Mouse (Mus musculus) heart, embryonic 11.5 days (tissue): ENCODE data around the gene Tbrg1. TPM values are rescaled to one million over a fixed set of nuclear protein-coding genes. Genes with fewer than 3 reads are reported as not detected.

ENCODE experiments used
- ATAC-seq: fragments of 200-750 bp; cut with Nextera tagmentation; replicated peaks from 2 replicates; pipeline ENCODE4 v1.8.0; 2017; ENCODE audit warnings: moderate library complexity; ENCODE audit not compliant: insufficient number of reproducible peaks, low FRiP score, low TSS enrichment
- H3K27ac ChIP-seq: fragments of 300-500 bp; sonication (generic); 2 replicates; pipeline ENCODE4 v1.5.1; 2014; ENCODE audit warnings: mild to moderate bottlenecking, low read depth, low read length
- H3K27me3 ChIP-seq: fragments of 300-500 bp; sonication (generic); 2 replicates; pipeline ENCODE4 v1.6.1; 2014; ENCODE audit warnings: mild to moderate bottlenecking, low read length, mixed read lengths; ENCODE audit not compliant: control insufficient read depth, insufficient read depth
- H3K36me3 ChIP-seq: fragments of 300-500 bp; sonication (generic); 2 replicates; pipeline ENCODE4 v1.6.1; 2014; ENCODE audit warnings: mild to moderate bottlenecking, low read length, moderate library complexity, mixed read lengths; ENCODE audit not compliant: control insufficient read depth, insufficient read depth
- H3K4me1 ChIP-seq: fragments of 300-500 bp; sonication (generic); 2 replicates; pipeline ENCODE4 v1.6.1; 2014; ENCODE audit warnings: low read length; ENCODE audit not compliant: control insufficient read depth, insufficient read depth
- H3K4me2 ChIP-seq: fragments of 300-500 bp; sonication (generic); 2 replicates; pipeline ENCODE4 v1.6.1; 2014; ENCODE audit warnings: mild to moderate bottlenecking, moderate library complexity
- H3K4me3 ChIP-seq: fragments of 300-500 bp; sonication (generic); 2 replicates; pipeline ENCODE4 v1.5.1; 2014; ENCODE audit warnings: low read depth, low read length
- H3K9ac ChIP-seq: fragments of 300-500 bp; sonication (generic); 2 replicates; pipeline ENCODE4 v1.6.1; 2014; ENCODE audit warnings: mild to moderate bottlenecking, low read depth, low read length, moderate library complexity
- H3K9me3 ChIP-seq: fragments of 300-500 bp; sonication (generic); replicated peaks from 2 replicates; pipeline ENCODE4 v1.6.1; 2016; ENCODE audit warnings: low read length; ENCODE audit not compliant: control insufficient read depth
- WGBS: fragments of 180-500 bp; shearing (Covaris S2); extraction: QIAGEN DNeasy Blood & Tissue Kit; methylation state at CpG from one replicate; pipeline ENCODE4 v1.1.7; 2014; ENCODE audit not compliant: insufficient replicate concordance; 5-methylcytosine and 5-hydroxymethylcytosine counted together
- polyA plus RNA-seq: library from polyadenylated mRNA; unstranded; fragments of >200 nt; fragmentation: Nextera tagmentation; extraction: Ambion mirVana; gene quantifications from 2 replicates; pipeline ENCODE4 v1.2.1, GENCODE M21; 2014

Gene Tbrg1
- 182 and 188 TPM in 2 replicates for polyA plus RNA-seq

GRCm38 (mm10) chr9:37656931-37657481, at the start of gene Tbrg1:
Gene Tbrg1, minus strand, starts transcription at chr9:37657312.
- ATAC-seq: peak; percentile 88
- no peaks in the 10 kb centered on the region for H3K9me3 ChIP-seq
- peak within 1 kb of the TSS; percentile 85 for H3K27ac ChIP-seq
- H3K4me3 ChIP-seq: peak within 1 kb of the TSS; percentile 74
- peak within 1 kb of the TSS; percentile 85 for H3K4me2 ChIP-seq
- peak within 1 kb of the TSS; percentile 85 for H3K9ac ChIP-seq
- WGBS: under 1% methylated on average over 36 of the region's 36 CpGs
- H3K4me1 ChIP-seq: peaks cover 14% of the 10 kb centered on the region
- H3K36me3 ChIP-seq: peaks cover 8% of the 10 kb centered on the region
- H3K27me3 ChIP-seq: no peaks in the 10 kb centered on the region

- no peaks in the 10 kb centered on the region for H3K4me1 ChIP-seq
- no peaks in the 10 kb centered on the region for H3K36me3 ChIP-seq
- no peaks in the 10 kb centered on the region for H3K27me3 ChIP-seq
- no peak for ATAC-seq
- no peak overlapping the region for H3K4me2 ChIP-seq
- no peak overlapping the region for H3K27ac ChIP-seq
- no peak overlapping the region for H3K4me3 ChIP-seq
- no peaks in the 10 kb centered on the region for H3K9me3 ChIP-seq
- 57% methylated on average over 5 of the region's 5 CpGs for WGBS
- H3K9ac ChIP-seq: no peak overlapping the region
These were observed 33.0 kb upstream of the Tbrg1 start for GRCm38 (mm10) chr9:37689970-37690686.

DNA sequence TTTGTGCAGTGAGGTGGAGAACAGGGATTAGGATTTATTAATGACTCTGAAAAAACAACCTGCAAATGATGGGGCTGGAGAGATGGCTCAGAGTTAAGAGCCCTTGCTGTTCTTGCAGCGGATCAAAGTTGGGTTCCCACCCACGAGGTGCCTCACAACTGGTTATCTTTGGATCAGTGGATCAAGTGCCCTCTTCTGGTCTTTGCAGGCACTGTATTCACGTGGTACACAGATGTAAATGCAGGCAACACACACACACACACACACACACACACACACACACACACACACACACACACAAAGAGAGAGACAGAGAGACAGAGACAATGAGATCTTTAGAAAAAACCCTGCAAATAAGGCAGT, 30.8 kb upstream of the Tbrg1 start:
- Histone ChIP-seq H3K4me1 (no peaks in the 10 kb centered on the region), H3K9ac (no peak overlapping the region), H3K4me3 (no peak overlapping the region), H3K27ac (no peak overlapping the region), H3K36me3 (no peaks in the 10 kb centered on the region), H3K27me3 (no peaks in the 10 kb centered on the region), H3K4me2 (no peak overlapping the region), H3K9me3 (no peaks in the 10 kb centered on the region)
- 43% methylated on average over 3 of the region's 3 CpGs for WGBS
- no peak for ATAC-seq

DNA sequence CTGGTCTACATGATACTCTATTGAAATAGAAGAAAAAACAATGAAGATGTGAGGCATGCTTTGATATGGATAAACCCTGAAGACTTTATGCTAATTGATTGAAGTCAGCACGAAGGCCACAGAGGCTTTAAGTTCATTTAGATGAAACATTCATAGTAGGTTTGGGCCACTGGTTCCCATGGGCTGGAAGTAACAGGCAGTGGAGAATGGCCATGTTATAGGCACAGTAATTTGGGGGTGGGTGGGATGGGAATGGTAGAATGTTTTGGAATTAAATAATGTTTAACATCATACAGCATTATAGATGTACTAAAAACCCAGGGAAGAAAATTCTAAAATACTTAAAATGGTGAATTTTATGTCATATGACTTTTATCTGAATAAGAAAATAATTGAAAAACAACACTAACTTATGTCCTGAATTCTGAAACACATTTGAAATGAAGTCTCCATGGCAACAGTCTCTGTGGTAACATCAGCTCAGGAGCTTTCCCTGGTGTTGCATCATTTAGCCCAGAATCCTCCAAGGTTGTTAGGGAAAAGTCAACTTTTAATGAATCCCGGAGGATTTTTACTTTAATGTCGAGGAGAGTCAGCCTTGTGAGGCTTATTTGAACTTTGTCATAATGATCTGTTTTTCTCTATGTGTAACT, 30.3 kb upstream of the Tbrg1 start:
- whole genome bisulfite sequencing: 76% methylated on average over 3 of the region's 3 CpGs
- no peak overlapping the region for H3K9ac ChIP-seq
- no peak overlapping the region for H3K4me2 ChIP-seq
- H3K27ac ChIP-seq: no peak overlapping the region
- H3K27me3 ChIP-seq: no peaks in the 10 kb centered on the region
- no peaks in the 10 kb centered on the region for H3K9me3 ChIP-seq
- H3K36me3 ChIP-seq: no peaks in the 10 kb centered on the region
- H3K4me1 ChIP-seq: no peaks in the 10 kb centered on the region
- ATAC-seq: no peak
- no peak overlapping the region for H3K4me3 ChIP-seq

DNA sequence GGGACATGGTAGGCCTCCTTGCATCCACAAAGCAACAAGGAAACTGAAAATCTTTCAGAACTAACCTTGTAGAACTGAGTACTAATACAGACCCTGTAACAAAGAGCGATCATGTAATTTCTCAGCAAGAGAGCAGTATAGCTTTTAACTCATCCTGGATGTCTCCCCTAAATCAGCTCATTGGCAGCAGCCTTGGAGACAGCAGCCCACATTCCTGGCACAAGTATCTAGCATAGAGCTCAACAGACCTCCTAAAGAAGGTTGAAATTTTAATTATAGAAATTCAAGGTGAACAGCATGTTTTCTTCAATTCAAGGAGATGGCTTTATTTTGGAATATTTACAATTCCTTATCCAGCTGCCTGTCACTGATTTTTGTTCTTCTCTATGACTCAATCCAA, 24.0 kb upstream of the Tbrg1 start:
- WGBS: 86% methylated on average over 1 of the region's 1 CpGs
- no peaks in the 10 kb centered on the region for H3K9me3 ChIP-seq
- ATAC-seq: no peak
- H3K4me3 ChIP-seq: no peak overlapping the region
- no peak overlapping the region for H3K9ac ChIP-seq
- no peak overlapping the region for H3K4me2 ChIP-seq
- H3K4me1 ChIP-seq: no peaks in the 10 kb centered on the region
- H3K27me3 ChIP-seq: no peaks in the 10 kb centered on the region
- H3K27ac ChIP-seq: no peak overlapping the region
- no peaks in the 10 kb centered on the region for H3K36me3 ChIP-seq

GRCm38 (mm10) chr9:37675287-37675686, 18.2 kb upstream of the Tbrg1 start:
- Histone ChIP-seq H3K27ac (no peak overlapping the region), H3K9ac (no peak overlapping the region), H3K36me3 (no peaks in the 10 kb centered on the region), H3K4me3 (no peak overlapping the region), H3K4me2 (no peak overlapping the region), H3K4me1 (no peaks in the 10 kb centered on the region), H3K9me3 (no peaks in the 10 kb centered on the region), H3K27me3 (no peaks in the 10 kb centered on the region)
- 84% methylated on average over 4 of the region's 4 CpGs for WGBS
- no peak for ATAC-seq

- Histone ChIP-seq H3K36me3 (no peaks in the 10 kb centered on the region), H3K4me1 (peaks cover 7% of the 10 kb centered on the region), H3K27ac (no peak overlapping the region), H3K4me2 (no peak overlapping the region), H3K9ac (no peak overlapping the region), H3K27me3 (no peaks in the 10 kb centered on the region), H3K4me3 (no peak overlapping the region), H3K9me3 (no peaks in the 10 kb centered on the region)
- WGBS: 82% methylated on average over 3 of the region's 3 CpGs
- ATAC-seq: no peak
These were observed 13.1 kb upstream of the Tbrg1 start for GRCm38 (mm10) chr9:37670261-37670660.

DNA sequence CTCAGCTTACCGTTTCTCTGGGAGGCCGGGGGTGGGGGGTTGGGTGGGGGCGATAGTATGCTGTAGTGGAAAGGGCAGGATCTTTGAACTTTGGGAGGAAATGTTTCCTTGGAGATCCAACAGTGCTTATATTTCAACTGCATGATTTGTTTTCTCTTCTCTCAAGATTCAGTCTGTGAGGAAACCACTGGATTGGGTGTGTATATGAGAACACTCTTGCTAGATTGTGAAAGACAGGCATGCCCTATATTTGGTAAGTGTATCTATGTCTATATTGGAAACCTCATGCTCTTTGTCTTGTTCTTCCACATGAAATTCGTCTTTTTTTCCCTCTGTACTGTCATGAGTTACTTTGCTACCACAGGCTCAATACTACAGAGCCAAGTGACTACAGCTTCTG, 12.6 kb upstream of the Tbrg1 start:
- Histone ChIP-seq H3K4me1 (peaks cover 10% of the 10 kb centered on the region), H3K27ac (no peak overlapping the region), H3K36me3 (no peaks in the 10 kb centered on the region), H3K27me3 (no peaks in the 10 kb centered on the region), H3K9ac (no peak overlapping the region), H3K9me3 (no peaks in the 10 kb centered on the region), H3K4me2 (no peak overlapping the region), H3K4me3 (no peak overlapping the region)
- WGBS: 59% methylated on average over 4 of the region's 4 CpGs
- ATAC-seq: no peak
